Mouse (Mus musculus) gonadal fat pad, adult 2 months (tissue): ENCODE measurements around the gene Rbp1. TPM values are rescaled to one million over a fixed set of nuclear protein-coding genes. Genes with fewer than 3 reads are reported as not detected.

Experiments used
- DNase-seq: peaks from one replicate; pipeline ENCODE4 v3.0.0-alpha.2; 2012; ENCODE audit warnings: low read depth
- polyA plus RNA-seq: library from polyadenylated mRNA; depleted of rRNA; stranded (reverse); fragments of >200 nt; gene quantifications from 2 replicates; pipeline ENCODE4 v1.2.3, GENCODE M21; 2012; rRNA removed

Gene Rbp1
- polyA plus RNA-seq = 44.5 and 67.1 TPM in 2 replicates

GRCm38 (mm10) chr9:98422656-98423055 is at the start of gene Rbp1:
TSS of gene Rbp1 (plus strand) at chr9:98422961.
- DNase-seq = no peak

- DNase-seq = no peak
Observed at GRCm38 (mm10) chr9:98373358-98373757, 49.4 kb upstream of the Rbp1 start.

- no peak for DNase-seq
Observed at GRCm38 (mm10) chr9:98374897-98375296, 47.9 kb upstream of the Rbp1 start.

GRCm38 (mm10) chr9:98375329-98376170 is 47.2 kb upstream of the Rbp1 start:
- DNase-seq = no peak

GRCm38 (mm10) chr9:98379736-98380135 is 43.0 kb upstream of the Rbp1 start:
- no peak for DNase-seq

GRCm38 (mm10) chr9:98380593-98380992 is 42.2 kb upstream of the Rbp1 start:
- DNase-seq = no peak

- DNase-seq = no peak
Observed at GRCm38 (mm10) chr9:98387741-98388632, 34.8 kb upstream of the Rbp1 start.

- no peak for DNase-seq
Observed at GRCm38 (mm10) chr9:98388633-98388965, 34.2 kb upstream of the Rbp1 start.

GRCm38 (mm10) chr9:98393496-98393895 is 29.3 kb upstream of the Rbp1 start:
- DNase-seq = no peak

GRCm38 (mm10) chr9:98397211-98397610 is 25.6 kb upstream of the Rbp1 start:
- no peak for DNase-seq

GRCm38 (mm10) chr9:98397866-98398265 is 24.9 kb upstream of the Rbp1 start:
- no peak for DNase-seq

- no peak for DNase-seq
Observed at GRCm38 (mm10) chr9:98400185-98400894, 22.4 kb upstream of the Rbp1 start.

GRCm38 (mm10) chr9:98401611-98402010 is 21.1 kb upstream of the Rbp1 start:
- no peak for DNase-seq

GRCm38 (mm10) chr9:98407771-98408170 is 15.0 kb upstream of the Rbp1 start:
- DNase-seq = no peak

GRCm38 (mm10) chr9:98409137-98409536 is 13.6 kb upstream of the Rbp1 start:
- DNase-seq = no peak

- DNase-seq = no peak
Observed at GRCm38 (mm10) chr9:98415427-98415826, 7.3 kb upstream of the Rbp1 start.

GRCm38 (mm10) chr9:98417919-98418318 is 4.8 kb upstream of the Rbp1 start:
- DNase-seq = no peak

GRCm38 (mm10) chr9:98418346-98418745 is 4.4 kb upstream of the Rbp1 start:
- peak; percentile 86 for DNase-seq

GRCm38 (mm10) chr9:98420666-98421065 is 2.1 kb upstream of the Rbp1 start:
- DNase-seq = no peak

GRCm38 (mm10) chr9:98421903-98422302 is 858 bp upstream of the Rbp1 start:
- DNase-seq = no peak

GRCm38 (mm10) chr9:98423691-98424090 is 930 bp downstream of the Rbp1 start:
- no peak for DNase-seq

GRCm38 (mm10) chr9:98424291-98424690 is 1.5 kb downstream of the Rbp1 start:
- DNase-seq = no peak
